Mouse (Mus musculus): Measurements from ENCODE around the gene Tnrc18. TPM values are rescaled to one million over a fixed set of nuclear protein-coding genes. Genes with fewer than 3 reads are reported as not detected.
A peak's percentile ranks its signal among the peaks of the same experiment; 100 is the strongest.

Tnrc18 gene
- total and polyA plus RNA-seq, 3 experiments = 0.71 to 7.7 (median 5.2) TPM

- TF ChIP-seq MXI1 (IDR thresholded peaks at IDR 0.05; ENCODE audit: low read depth, low read length) (0 out of 2 replicates have a peak, but pooled peaks have one; percentile 18), USF2 (conservative IDR thresholded peaks at IDR 0.05; ENCODE audit: low read depth, low read length) (no peak), UBTF (IDR thresholded peaks at IDR 0.05; ENCODE audit: low read depth, low read length) (no peak), MAZ (IDR thresholded peaks at IDR 0.05; ENCODE audit: low read depth, low read length) (no peak), ETS1 (conservative IDR thresholded peaks at IDR 0.05; ENCODE audit: low read depth, low read length) (no peak), IRF4 (IDR thresholded peaks at IDR 0.05; ENCODE audit: low read depth, low read length) (no peak)
These were observed 22.9 kb downstream of the Tnrc18 start (continued) for GRCm38 (mm10) chr5:142794582-142794981.

GRCm38 (mm10) chr5:142794161-142794560 is 23.3 kb downstream of the Tnrc18 start:
- peak; percentile 5 for DNase-seq (ENCODE audit: extremely low read depth)
- H3K9ac ChIP-seq (ENCODE audit: insufficient read depth, low read depth) = peak overlapping the region; percentile 73
- H3K4me1 ChIP-seq (ENCODE audit: control insufficient read depth in 1 of 2, insufficient read depth in 2 of 2) = peaks cover 4 to 19% of the 10 kb centered on the region in 2 experiments; a peak in 2 of 4 replicates
- no peaks in the 10 kb centered on the region for H3K27me3 ChIP-seq (replicated peaks)
- H3K4me2 ChIP-seq (ENCODE audit: insufficient read depth, low read depth, poor library complexity, severe bottlenecking) = peak overlapping the region; percentile 9; the same call in 1 of the 2 replicates
- peaks cover 2 to 30% of the 10 kb centered on the region in 2 experiments for H3K36me3 ChIP-seq (replicated peaks in 1 of 2; ENCODE audit: control insufficient read depth in 1 of 2, insufficient read depth in 1 of 2, low read length in 1 of 2)
- peak overlapping the region; percentile 57 for H3K27ac ChIP-seq (ENCODE audit: insufficient read depth, low read depth)
- TF ChIP-seq NELFE (IDR thresholded peaks at IDR 0.05; ENCODE audit: low read depth, low read length) (no peak), MXI1 (IDR thresholded peaks at IDR 0.05; ENCODE audit: low read depth, low read length) (0 out of 2 replicates have a peak, but pooled peaks have one; percentile 74)
- no peaks in the 10 kb centered on the region for H3K9me3 ChIP-seq (replicated peaks; ENCODE audit: low read length)
- peaks cover 19% of the 10 kb centered on the region; the same call in 1 of the 2 replicates for H3K79me2 ChIP-seq (replicated peaks; ENCODE audit: control insufficient read depth, extremely low read depth, insufficient read depth, poor library complexity, severe bottlenecking)
- peak overlapping the region; percentile 55 to 79 (median 69) for H3K4me3 ChIP-seq (replicated peaks in 1 of 3; ENCODE audit: low read depth in 2 of 3, low read length in 2 of 3, poor library complexity in 1 of 3)
- in situ Hi-C loops (cut with MboI; ENCODE audit: low pct_ligation_motif_present, low pct_unique_long_range_greater_than_20kb, low sequenced_read_pairs) = no loop called here
- dilution Hi-C loops (cut with MboI; ENCODE audit: extremely low pct_ligation_motif_present, extremely low pct_unique_long_range_greater_than_20kb, low sequenced_read_pairs) = no loop called here

GRCm38 (mm10) chr5:142792594-142792993 is 24.9 kb downstream of the Tnrc18 start:
- Histone ChIP-seq H3K27ac (ENCODE audit: insufficient read depth, low read depth) (no peak overlapping the region), H3K4me2 (ENCODE audit: insufficient read depth, low read depth, poor library complexity, severe bottlenecking) (no peak overlapping the region), H3K4me1 (ENCODE audit: control insufficient read depth in 1 of 2, insufficient read depth in 2 of 2) (peaks cover 2 to 19% of the 10 kb centered on the region in 2 experiments; a peak in 2 of 4 replicates), H3K27me3 (replicated peaks) (no peaks in the 10 kb centered on the region), H3K4me3 (replicated peaks in 1 of 3; ENCODE audit: low read depth in 2 of 3, low read length in 2 of 3, poor library complexity in 1 of 3) (no peak overlapping the region), H3K9ac (ENCODE audit: insufficient read depth, low read depth) (no peak overlapping the region), H3K36me3 (replicated peaks in 1 of 2; ENCODE audit: control insufficient read depth in 1 of 2, insufficient read depth in 1 of 2, low read length in 1 of 2) (peaks cover 18 to 44% of the 10 kb centered on the region in 2 experiments), H3K79me2 (replicated peaks; ENCODE audit: control insufficient read depth, extremely low read depth, insufficient read depth, poor library complexity, severe bottlenecking) (peaks cover 19% of the 10 kb centered on the region; the same call in 1 of the 2 replicates), H3K9me3 (replicated peaks; ENCODE audit: low read length) (peaks cover 10% of the 10 kb centered on the region)
- TF ChIP-seq MEF2A (IDR thresholded peaks at IDR 0.05; ENCODE audit: borderline replicate concordance, low read depth, low read length) = no peak
- TF ChIP-seq KAT2A (IDR thresholded peaks at IDR 0.05; ENCODE audit: insufficient replicate concordance, low read length) = no peak
- TF ChIP-seq PAX5 (IDR thresholded peaks at IDR 0.05; ENCODE audit: low read length) = no peak
- no peak for TF ChIP-seq MAX (IDR thresholded peaks at IDR 0.05; ENCODE audit: low read length)
- in situ Hi-C loops (cut with MboI; ENCODE audit: low pct_ligation_motif_present, low pct_unique_long_range_greater_than_20kb, low sequenced_read_pairs) (no loop called here), dilution Hi-C loops (cut with MboI; ENCODE audit: extremely low pct_ligation_motif_present, extremely low pct_unique_long_range_greater_than_20kb, low sequenced_read_pairs) (no loop called here)
- no peak for DNase-seq (ENCODE audit: extremely low read depth)

Data from CH12.LX (cell line).